Mouse (Mus musculus): ENCODE data around the gene Gdf11. TPM values are rescaled to one million over a fixed set of nuclear protein-coding genes. Genes with fewer than 3 reads are reported as not detected.

The Gdf11 gene
- polyA plus RNA-seq, 1 experiment from 2014 or later: 9.0 TPM

DNA sequence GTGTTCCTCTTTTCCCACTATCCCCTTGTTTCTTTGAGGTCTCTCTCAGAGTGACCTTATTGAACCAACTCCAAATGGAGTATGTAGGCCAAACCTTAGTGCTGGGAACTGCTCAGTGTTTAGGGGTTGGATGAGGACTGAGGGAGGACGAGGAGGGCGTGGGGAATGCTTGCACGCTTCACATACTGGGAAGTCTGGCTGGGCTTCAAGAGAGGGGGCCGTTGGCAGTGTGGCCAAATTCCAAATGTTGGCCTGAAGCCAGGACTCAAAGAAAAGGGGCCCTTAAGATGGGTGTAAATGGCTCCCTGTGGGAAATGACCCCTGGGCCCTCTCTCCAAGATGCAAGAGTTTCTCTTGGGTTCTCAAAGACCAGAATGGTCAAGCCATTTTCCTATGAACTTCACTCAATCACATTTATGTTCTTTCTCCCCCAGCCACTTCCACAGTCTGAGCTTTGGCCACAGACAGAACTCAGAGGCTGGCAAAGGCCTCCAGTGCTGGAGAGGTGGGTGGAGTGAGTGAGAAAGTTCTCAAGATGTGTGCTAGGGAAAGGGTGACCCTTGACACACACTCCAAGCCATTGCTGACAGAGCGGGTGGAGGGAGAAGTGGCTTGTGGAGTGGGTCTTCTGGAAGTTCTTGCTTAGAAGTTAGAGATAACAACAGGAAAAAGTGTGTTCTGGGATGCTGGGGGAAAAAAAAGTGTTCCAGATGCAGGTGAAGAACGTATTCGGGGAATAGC, 38.3 kb upstream of the Gdf11 start:
- H3K27ac ChIP-seq: no peak overlapping the region
- ATAC-seq: no peak
- H3K27me3 ChIP-seq: peaks cover 70% of the 10 kb centered on the region
- H3K36me3 ChIP-seq (ENCODE audit: poor library complexity, severe bottlenecking): no peaks in the 10 kb centered on the region
- H3K9ac ChIP-seq: no peak overlapping the region
- peaks cover 31% of the 10 kb centered on the region for H3K4me1 ChIP-seq
- WGBS: 53% methylated on average over 7 of the region's 7 CpGs
- no peak overlapping the region for H3K4me2 ChIP-seq
- H3K4me3 ChIP-seq: no peak overlapping the region
- H3K9me3 ChIP-seq (replicated peaks): no peaks in the 10 kb centered on the region

DNA sequence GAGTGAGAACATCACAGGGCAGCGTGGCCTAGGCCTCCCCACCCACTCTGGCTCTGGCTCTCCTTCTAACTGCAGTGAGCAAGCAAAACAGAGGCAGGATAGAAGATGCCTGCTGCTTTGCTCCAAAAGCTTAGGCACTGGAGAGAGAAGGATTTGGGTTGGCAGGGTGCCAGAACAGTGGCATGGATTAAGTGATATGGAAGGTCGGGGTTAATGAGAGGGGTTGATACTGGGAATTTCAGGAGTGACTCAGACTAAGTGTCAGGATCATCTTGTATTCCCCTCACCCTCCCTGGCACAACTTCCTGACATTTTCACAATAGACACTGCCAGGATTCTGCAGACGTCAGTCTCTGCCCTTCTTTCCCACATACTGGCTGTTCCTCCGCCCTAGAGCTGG, 36.8 kb upstream of the Gdf11 start:
- Histone ChIP-seq H3K9ac (no peak overlapping the region), H3K9me3 (replicated peaks) (no peaks in the 10 kb centered on the region), H3K4me2 (no peak overlapping the region), H3K4me1 (peaks cover 27% of the 10 kb centered on the region), H3K4me3 (no peak overlapping the region), H3K27ac (no peak overlapping the region), H3K27me3 (peaks cover 55% of the 10 kb centered on the region), H3K36me3 (ENCODE audit: poor library complexity, severe bottlenecking) (no peaks in the 10 kb centered on the region)
- ATAC-seq: 0 out of 2 replicates have a peak, but pooled peaks have one; percentile 14
- WGBS: 17% methylated on average over 4 of the region's 4 CpGs

DNA sequence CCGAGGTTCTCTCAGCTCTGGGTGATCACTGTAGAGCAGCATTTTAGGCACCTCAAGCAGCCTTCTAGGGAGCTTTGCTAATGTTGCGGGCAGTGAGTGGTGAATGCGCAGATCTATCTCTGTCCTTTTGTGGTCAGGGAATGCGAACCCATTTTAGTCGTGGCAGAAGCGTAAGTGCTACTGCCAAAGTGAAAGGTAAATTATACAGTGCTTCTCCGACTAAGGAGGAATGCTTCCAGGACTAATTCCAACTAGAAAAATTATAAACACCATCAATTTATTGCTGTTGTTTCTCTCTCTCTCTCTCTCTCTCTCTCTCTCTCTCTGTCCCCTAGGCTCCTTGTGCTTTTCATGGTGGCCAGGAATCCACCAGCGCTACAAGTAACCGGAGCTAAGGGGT, 32.4 kb upstream of the Gdf11 start, which contains the start of gene Bloc1s1:
TSS of gene Bloc1s1 (minus strand) at position 101 of the 400 bp plus-strand sequence.
- ATAC-seq: no peak
- H3K36me3 ChIP-seq (ENCODE audit: poor library complexity, severe bottlenecking): 0 out of 2 replicates have a peak, but pooled peaks cover 11% of the 10 kb centered on the region
- no peaks in the 10 kb centered on the region for H3K9me3 ChIP-seq (replicated peaks)
- H3K27me3 ChIP-seq: peaks cover 14% of the 10 kb centered on the region; the same call in 1 of the 2 replicates
- H3K4me1 ChIP-seq: peaks cover 38% of the 10 kb centered on the region
- peak within 1 kb of the TSS; percentile 93 for H3K27ac ChIP-seq
- H3K4me3 ChIP-seq: peak within 1 kb of the TSS; percentile 81
- H3K9ac ChIP-seq: peak within 1 kb of the TSS; percentile 84
- H3K4me2 ChIP-seq: peak within 1 kb of the TSS; percentile 71
- WGBS: 74% methylated on average over 9 of the region's 9 CpGs

DNA sequence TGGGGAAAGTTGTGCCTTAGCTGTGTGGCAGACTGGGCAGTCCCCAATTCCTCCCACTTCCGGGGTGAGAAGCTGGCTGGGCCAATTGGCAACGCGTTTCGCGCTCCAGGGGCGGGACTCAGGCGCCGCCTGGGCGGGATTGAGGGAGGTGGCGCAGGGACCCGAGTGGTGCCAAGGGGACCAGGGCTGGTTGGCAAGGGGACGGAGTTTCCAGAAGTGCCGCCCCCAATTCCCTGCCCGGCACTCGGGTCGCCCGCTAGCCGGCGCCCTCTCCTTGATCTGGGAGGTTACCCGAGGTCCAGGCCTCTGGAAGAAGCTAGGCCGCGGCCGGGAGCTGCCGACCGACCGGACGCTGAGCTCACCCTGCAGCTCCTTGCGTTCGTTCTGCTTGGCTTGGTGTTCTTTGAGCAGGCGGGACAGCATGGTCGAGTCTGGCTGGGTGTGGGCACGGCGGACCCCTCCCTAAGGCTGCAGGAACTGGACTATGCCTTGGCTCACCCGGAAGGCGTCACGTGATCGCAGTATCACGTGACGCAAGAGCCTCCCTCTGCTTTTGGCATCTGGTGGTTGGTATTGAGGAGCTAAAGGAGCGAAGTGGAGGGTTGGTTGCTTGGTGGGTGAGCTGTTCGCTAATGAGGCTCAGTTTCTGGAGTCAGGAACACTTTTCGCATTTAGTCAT, 31.6 kb upstream of the Gdf11 start:
- H3K36me3 ChIP-seq (ENCODE audit: poor library complexity, severe bottlenecking): peaks cover 15% of the 10 kb centered on the region; the same call in 1 of the 2 replicates
- H3K9ac ChIP-seq: peak overlapping the region; percentile 84
- peak overlapping the region; percentile 93 for H3K27ac ChIP-seq
- peak overlapping the region; percentile 71 for H3K4me2 ChIP-seq
- H3K27me3 ChIP-seq: peaks cover 6% of the 10 kb centered on the region; the same call in 1 of the 2 replicates
- H3K4me3 ChIP-seq: peak overlapping the region; percentile 81
- peaks cover 31% of the 10 kb centered on the region for H3K4me1 ChIP-seq
- ATAC-seq: peak; percentile 98
- no peaks in the 10 kb centered on the region for H3K9me3 ChIP-seq (replicated peaks)
- WGBS: under 1% methylated on average over 42 of the region's 42 CpGs

DNA sequence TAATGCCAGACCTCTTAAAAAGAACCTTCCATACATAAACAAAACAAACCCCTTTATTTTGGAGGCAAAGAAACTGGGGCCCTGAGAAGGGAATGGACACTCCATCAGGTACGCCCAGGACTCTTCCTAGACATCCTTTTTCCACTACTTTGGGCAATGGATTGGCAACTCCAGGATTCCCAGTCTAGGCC, 31.2 kb upstream of the Gdf11 start, which contains the start of gene Rdh5:
TSS of gene Rdh5 (minus strand) at position 67 of the 191 bp plus-strand sequence.
- ATAC-seq: no peak
- H3K4me3 ChIP-seq: peak within 1 kb of the TSS; percentile 81
- peak within 1 kb of the TSS; percentile 84 for H3K9ac ChIP-seq
- H3K4me1 ChIP-seq: peaks cover 27% of the 10 kb centered on the region
- H3K4me2 ChIP-seq: peak within 1 kb of the TSS; percentile 71
- WGBS: 10% methylated on average over 1 of the region's 1 CpGs
- H3K27ac ChIP-seq: peak within 1 kb of the TSS; percentile 93
- H3K9me3 ChIP-seq (replicated peaks): no peaks in the 10 kb centered on the region
- peaks cover 5% of the 10 kb centered on the region; the same call in 1 of the 2 replicates for H3K27me3 ChIP-seq
- peaks cover 20% of the 10 kb centered on the region for H3K36me3 ChIP-seq (ENCODE audit: poor library complexity, severe bottlenecking)

DNA sequence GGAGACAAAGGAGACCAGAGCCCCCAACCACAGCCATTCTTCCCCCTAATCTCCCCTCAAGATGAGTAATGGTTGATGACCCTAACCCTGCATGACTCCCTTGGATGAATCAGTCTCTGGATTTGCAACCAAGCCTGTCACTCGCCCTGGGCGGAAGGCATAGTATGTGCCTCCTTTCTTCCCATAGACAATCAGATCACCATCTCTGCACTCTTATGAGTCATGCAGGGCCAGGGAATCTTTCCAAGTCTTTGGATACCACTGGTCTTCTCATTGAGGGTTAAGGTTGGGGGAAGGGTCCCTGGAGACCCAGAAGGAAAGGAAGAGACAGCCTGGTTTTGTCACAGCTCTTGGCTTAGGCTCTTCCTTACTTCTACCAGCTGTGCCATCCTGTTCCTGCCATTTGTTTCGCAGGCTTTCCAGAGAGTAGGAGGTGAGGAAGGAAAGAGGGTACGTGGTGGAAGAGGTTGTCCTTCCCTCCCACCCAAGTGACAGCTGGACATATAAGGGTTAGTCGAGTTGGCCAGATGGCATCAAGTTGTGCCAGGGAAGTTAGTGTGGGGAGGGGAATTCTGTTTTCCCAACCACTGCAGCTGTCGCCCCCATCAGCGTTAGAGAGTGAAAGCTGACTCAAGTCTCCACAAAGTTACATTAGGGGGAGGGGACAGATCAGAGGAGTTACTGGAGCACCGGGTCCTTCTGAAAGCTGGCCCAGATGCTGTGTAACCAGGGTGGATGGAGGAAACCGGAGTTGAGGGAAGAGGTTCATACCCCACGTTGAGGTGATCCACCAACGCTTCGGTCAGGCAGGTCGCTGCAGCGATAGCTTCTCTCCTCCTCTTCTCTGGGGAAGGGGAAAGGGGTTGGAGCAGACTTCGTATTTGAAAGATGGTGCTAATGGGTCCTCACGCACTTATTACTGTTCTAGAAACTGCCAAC, 30.6 kb upstream of the Gdf11 start:
- no peak overlapping the region; the same call in 1 of the 2 replicates for H3K27ac ChIP-seq

DNA sequence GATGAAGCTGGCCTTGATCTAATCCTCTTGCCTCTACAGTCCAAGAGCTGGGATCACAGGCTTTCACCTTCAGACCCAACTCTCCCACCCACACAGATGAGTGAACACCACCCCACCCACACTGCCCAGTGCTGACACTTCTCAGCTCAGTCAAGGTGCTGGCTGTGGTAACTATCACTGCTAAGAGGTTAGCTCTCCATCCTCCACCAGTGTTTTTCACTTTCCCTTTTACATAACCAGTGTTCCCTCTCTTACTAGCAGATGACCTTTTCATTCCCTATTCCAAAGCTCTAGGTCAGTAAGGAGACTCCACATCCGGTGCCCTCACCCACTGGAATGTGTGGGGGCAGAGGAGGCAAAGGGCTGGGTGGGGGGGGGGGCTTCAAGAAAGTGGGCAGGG, 29.7 kb upstream of the Gdf11 start:
- Histone ChIP-seq H3K9ac (0 out of 2 replicates have a peak overlapping the region, but pooled peaks have one; percentile 12), H3K4me3 (no peak overlapping the region), H3K4me2 (no peak overlapping the region), H3K4me1 (peaks cover 27% of the 10 kb centered on the region), H3K9me3 (replicated peaks) (no peaks in the 10 kb centered on the region), H3K27me3 (no peaks in the 10 kb centered on the region), H3K27ac (no peak overlapping the region), H3K36me3 (ENCODE audit: poor library complexity, severe bottlenecking) (peaks cover 31% of the 10 kb centered on the region)
- 67% methylated on average over 1 of the region's 1 CpGs for WGBS
- ATAC-seq: no peak

More for the DNA sequence above, 30.6 kb upstream of the Gdf11 start:
- Histone ChIP-seq H3K27me3 (peaks cover 5% of the 10 kb centered on the region; the same call in 1 of the 2 replicates), H3K4me1 (peaks cover 27% of the 10 kb centered on the region), H3K9me3 (replicated peaks) (no peaks in the 10 kb centered on the region), H3K9ac (peak overlapping the region; percentile 84), H3K4me3 (peak overlapping the region; percentile 81), H3K4me2 (peak overlapping the region; percentile 71), H3K36me3 (ENCODE audit: poor library complexity, severe bottlenecking) (peaks cover 25% of the 10 kb centered on the region)
- WGBS: 73% methylated on average over 16 of the region's 16 CpGs
- no peak; the same call in 1 of the 2 replicates for ATAC-seq

DNA sequence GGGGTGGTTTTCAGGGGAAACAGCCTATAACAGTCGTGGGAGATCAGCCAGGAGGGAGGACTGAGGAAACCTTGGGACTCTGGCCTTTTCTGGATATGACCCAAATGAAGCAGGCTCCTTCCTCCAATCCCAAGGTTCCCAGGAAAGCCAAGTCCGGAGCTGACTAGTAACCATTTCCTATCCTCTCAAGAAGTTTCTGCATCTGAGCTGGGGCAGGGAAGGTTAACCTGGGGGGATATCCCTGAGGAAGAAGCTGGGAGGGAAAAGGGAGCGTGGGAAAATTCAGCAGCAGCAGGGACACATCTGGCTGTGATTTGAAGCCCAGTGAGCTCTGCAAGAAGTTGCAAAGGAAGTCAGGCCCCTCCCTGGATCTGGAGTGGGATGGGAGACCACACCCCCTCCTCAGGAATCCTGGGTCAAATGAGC, 29.2 kb upstream of the Gdf11 start:
- H3K4me1 ChIP-seq: peaks cover 27% of the 10 kb centered on the region

DNA sequence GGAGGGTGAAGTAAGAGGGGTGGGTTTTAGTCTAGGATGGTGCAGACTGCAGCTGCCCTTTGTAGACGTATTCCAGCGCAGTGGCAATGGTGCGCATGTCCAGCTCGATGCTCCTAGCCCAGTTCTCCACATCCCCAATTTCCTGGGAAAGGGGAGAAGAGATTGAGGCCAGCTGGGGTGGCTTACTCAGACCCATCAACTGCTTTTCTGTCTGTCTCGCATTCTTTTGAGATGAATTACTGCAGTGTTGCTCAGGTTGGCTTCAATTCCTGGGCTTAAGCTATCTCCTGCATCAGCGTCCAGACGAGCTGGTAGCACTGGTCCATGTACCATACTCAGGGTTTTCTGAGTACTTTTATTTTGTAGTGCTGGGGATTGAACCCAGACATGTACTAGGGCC, 28.4 kb upstream of the Gdf11 start:
- peaks cover 27% of the 10 kb centered on the region for H3K4me1 ChIP-seq
- H3K27me3 ChIP-seq: no peaks in the 10 kb centered on the region
- 84% methylated on average over 7 of the region's 7 CpGs for WGBS
- H3K4me3 ChIP-seq: no peak overlapping the region
- no peaks in the 10 kb centered on the region for H3K9me3 ChIP-seq (replicated peaks)
- H3K36me3 ChIP-seq (ENCODE audit: poor library complexity, severe bottlenecking): peaks cover 33% of the 10 kb centered on the region
- H3K27ac ChIP-seq: no peak overlapping the region
- no peak overlapping the region for H3K4me2 ChIP-seq
- no peak overlapping the region for H3K9ac ChIP-seq
- no peak for ATAC-seq

More for the DNA sequence above, 29.2 kb upstream of the Gdf11 start:
- no peak for ATAC-seq
- H3K4me3 ChIP-seq: no peak overlapping the region
- H3K9ac ChIP-seq: 0 out of 2 replicates have a peak overlapping the region, but pooled peaks have one; percentile 12
- H3K27ac ChIP-seq: no peak overlapping the region
- no peaks in the 10 kb centered on the region for H3K27me3 ChIP-seq
- H3K4me2 ChIP-seq: no peak overlapping the region
- no peaks in the 10 kb centered on the region for H3K9me3 ChIP-seq (replicated peaks)
- H3K36me3 ChIP-seq (ENCODE audit: poor library complexity, severe bottlenecking): peaks cover 33% of the 10 kb centered on the region
- 77% methylated on average over 3 of the region's 3 CpGs for WGBS

DNA sequence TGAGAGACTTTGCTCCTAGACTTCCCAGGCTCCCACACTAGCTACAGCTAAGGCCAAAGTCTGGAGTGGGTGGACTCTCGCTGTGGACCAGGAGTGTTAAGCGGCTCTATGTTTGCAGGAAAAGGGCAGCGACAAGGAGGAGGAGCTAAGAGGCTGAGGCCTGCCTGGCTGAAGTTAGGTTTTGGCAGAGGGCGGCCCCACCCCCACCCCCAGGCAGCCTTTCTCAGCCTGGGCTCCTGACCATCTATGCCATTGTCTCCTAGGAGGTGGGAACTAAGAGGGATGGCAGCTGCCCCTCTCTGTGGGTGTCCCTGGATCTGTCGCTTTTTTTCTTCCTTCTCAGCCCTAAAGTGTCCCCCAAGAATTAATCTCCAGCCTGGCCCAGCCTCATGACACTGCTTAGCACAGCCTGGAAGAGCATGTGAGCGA, 27.7 kb upstream of the Gdf11 start:
- H3K4me3 ChIP-seq: no peak overlapping the region
- no peak for ATAC-seq
- H3K9ac ChIP-seq: no peak overlapping the region
- no peak overlapping the region for H3K27ac ChIP-seq
- H3K9me3 ChIP-seq (replicated peaks): no peaks in the 10 kb centered on the region
- WGBS: 12% methylated on average over 6 of the region's 6 CpGs
- peaks cover 27% of the 10 kb centered on the region for H3K4me1 ChIP-seq
- H3K36me3 ChIP-seq (ENCODE audit: poor library complexity, severe bottlenecking): peaks cover 33% of the 10 kb centered on the region
- no peak overlapping the region for H3K4me2 ChIP-seq
- no peaks in the 10 kb centered on the region for H3K27me3 ChIP-seq

DNA sequence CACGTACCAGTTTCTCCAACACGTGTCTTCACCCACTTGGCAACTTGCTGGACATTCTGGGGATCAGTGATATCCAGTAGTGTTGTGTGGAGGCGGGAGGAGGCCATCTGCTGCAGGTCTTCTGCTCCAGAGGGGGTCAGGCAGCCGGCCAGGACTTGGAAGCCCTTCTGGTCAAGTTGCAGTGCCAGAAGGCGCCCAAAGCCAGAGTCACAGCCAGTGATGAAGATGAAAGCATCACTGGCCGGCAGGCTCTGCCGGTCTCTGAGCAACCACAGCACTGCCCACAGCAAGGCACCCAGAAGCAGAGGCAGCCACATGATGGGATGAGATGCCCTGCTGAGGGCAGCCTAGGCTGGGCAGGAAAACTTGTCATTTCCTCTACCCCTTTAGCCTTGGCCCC, 26.7 kb upstream of the Gdf11 start:
- H3K27me3 ChIP-seq: no peaks in the 10 kb centered on the region
- WGBS: 82% methylated on average over 7 of the region's 7 CpGs
- no peak overlapping the region for H3K27ac ChIP-seq
- ATAC-seq: no peak
- H3K36me3 ChIP-seq (ENCODE audit: poor library complexity, severe bottlenecking): peaks cover 37% of the 10 kb centered on the region
- H3K4me1 ChIP-seq: peaks cover 19% of the 10 kb centered on the region
- H3K9me3 ChIP-seq (replicated peaks): no peaks in the 10 kb centered on the region
- no peak overlapping the region for H3K4me2 ChIP-seq
- no peak overlapping the region for H3K9ac ChIP-seq
- H3K4me3 ChIP-seq: no peak overlapping the region

Measured in forebrain, embryonic 13.5 days (tissue).